Mouse (Mus musculus) olfactory bulb, adult 2 months (tissue): ENCODE results near the gene Rgs11.

Source experiments
- CTCF ChIP-seq: fragments of 200-500 bp; IDR thresholded peaks from 2 replicates; pipeline ENCODE4 v1.5.1; 2012; ENCODE audit warnings: low read depth, mild to moderate bottlenecking, low read length, moderate library complexity; ENCODE audit not compliant: insufficient read depth
- POLR2A ChIP-seq: fragments of 200-500 bp; IDR thresholded peaks from 2 replicates; pipeline ENCODE4 v1.6.1; 2012; ENCODE audit warnings: mild to moderate bottlenecking, low read depth, low read length, moderate library complexity; ENCODE audit not compliant: insufficient read depth

DNA sequence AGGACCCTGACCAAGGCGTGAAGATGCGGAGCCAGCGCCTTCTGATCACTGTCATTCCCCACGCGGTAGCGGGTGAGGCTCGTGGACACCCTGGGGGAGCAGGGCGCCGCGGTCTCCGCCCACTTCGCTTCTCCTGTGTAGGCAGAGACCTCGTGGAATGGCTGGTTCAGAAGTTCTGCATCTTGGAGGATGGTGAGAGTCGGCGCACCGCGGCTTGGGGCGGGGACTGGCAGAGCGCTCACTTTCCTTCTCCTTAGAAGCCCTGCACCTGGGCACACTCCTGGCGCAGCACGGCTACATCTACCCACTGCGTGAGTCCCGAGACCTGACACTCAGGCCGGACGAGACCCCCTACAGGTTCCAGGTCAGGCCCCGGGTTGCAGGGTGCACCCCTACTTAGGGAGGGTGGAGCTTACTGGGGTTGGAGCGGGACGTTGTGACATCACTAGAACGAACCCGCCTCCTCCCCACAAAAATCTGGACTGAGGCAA, 615 bp downstream of the Rgs11 start:
- TF ChIP-seq POLR2A = no peak
- TF ChIP-seq CTCF = no peak
